Mouse (Mus musculus): ENCODE results near the gene Ece1. TPM values are rescaled to one million over a fixed set of nuclear protein-coding genes. Genes with fewer than 3 reads are reported as not detected.

Gene Ece1
- polyA plus RNA-seq, 1 experiment from 2014 or later = 11.2 TPM

DNA sequence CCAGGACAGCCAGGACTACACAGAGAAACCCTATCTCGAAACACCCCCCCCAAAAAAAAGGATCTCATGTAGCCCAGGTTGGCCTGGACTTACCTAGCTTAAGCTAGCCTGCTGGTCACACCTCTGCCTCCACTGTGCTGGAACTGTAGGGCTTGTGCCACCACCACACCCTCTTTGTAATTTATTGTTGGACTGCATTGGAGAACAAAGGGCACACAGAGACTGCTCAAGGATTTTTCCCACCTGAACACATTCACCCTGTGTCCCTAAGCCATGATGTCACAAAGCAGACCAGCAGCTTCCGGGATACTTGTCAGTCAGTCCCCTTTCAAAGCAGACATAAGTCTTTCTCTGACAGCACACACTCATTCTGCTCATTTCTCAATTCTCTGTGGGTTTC lies 3.7 kb upstream of the Ece1 start:
- H3K4me2 ChIP-seq (replicated peaks) = no peak overlapping the region
- no peak for ATAC-seq (replicated peaks)
- no peak overlapping the region for H3K9ac ChIP-seq (replicated peaks)
- H3K4me3 ChIP-seq = no peak overlapping the region
- H3K27ac ChIP-seq (replicated peaks) = no peak overlapping the region
- H3K4me1 ChIP-seq = peaks cover 18% of the 10 kb centered on the region
- no peaks in the 10 kb centered on the region for H3K27me3 ChIP-seq
- no peaks in the 10 kb centered on the region for H3K36me3 ChIP-seq
- 74% methylated on average over 2 of the region's 2 CpGs for WGBS
- no peaks in the 10 kb centered on the region for H3K9me3 ChIP-seq

DNA sequence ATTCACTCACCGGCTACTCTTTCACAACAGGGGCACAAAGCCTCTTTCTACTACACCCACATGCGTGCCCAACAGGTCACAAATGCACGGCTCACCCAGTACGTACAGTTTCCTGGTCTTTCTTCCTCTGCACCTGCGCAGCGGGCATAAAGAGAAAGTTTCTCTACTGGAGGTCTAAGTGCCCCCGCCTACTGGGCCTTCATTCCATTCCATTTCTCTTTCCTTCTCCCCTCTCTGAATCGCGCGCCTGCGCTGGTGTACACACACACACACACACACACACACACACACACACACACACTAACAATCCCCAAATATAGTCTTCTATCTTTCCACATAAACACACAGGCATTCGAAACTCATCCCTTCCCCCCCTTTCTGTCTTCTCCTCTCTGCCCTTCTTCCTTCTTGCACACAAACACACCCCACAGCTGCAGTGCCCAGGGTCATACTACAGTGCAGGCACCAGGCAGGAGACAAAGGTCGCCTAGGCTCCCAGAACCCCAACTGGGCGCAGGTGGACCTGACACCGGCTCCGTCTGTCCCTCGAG lies 501 bp upstream of the Ece1 start:
- Histone ChIP-seq H3K4me1 (peaks cover 39% of the 10 kb centered on the region), H3K9me3 (no peaks in the 10 kb centered on the region), H3K9ac (replicated peaks) (peak overlapping the region; percentile 72), H3K36me3 (no peaks in the 10 kb centered on the region), H3K4me3 (peak overlapping the region; percentile 68), H3K27me3 (no peaks in the 10 kb centered on the region), H3K27ac (replicated peaks) (peak overlapping the region; percentile 55; the same call in 1 of the 2 replicates), H3K4me2 (replicated peaks) (peak overlapping the region; percentile 90)
- peak; percentile 74 for ATAC-seq (replicated peaks)
- 12% methylated on average over 16 of the region's 17 CpGs for WGBS

DNA sequence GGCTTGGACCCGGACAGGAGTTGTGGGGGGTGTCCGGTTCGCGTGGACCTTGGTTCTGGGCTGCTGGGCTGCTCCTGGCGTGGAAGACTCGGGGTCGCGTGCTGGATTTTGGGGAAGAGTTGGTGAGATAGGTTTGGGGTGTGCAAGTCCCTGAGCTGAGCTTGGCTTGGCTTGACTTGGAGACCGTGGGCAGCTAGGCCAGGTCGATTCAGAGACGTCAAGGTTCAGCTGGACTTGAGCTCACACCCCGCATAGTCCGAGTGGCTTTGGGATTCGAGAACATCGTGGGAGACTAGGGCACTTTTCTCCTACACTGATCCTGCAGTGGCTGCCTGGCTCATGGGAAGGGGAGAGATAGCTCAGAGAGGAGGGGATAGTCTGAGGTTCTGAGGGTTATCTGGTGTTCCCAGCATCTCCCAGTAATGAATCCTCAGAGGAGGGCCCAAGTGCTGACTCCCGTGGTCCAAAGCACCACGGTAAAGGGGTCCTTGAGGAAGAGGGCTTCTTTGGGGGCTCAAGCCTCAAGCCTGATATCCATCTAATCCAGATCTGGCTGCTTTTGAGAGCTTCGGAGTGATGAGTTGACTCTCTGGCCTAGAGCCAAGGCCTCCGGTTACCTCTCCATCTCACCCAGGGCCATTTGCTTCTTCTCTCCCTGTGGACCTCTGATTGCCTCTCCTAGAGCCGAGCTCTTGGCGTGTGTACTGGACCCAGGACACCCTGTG lies 641 bp downstream of the Ece1 start:
- Histone ChIP-seq H3K27me3 (no peaks in the 10 kb centered on the region), H3K4me2 (replicated peaks) (peak overlapping the region; percentile 90), H3K9ac (replicated peaks) (peak overlapping the region; percentile 72), H3K4me1 (peaks cover 50% of the 10 kb centered on the region), H3K27ac (replicated peaks) (no peak overlapping the region; the same call in 1 of the 2 replicates), H3K4me3 (peak overlapping the region; percentile 68), H3K9me3 (no peaks in the 10 kb centered on the region), H3K36me3 (no peaks in the 10 kb centered on the region)
- WGBS = 14% methylated on average over 21 of the region's 21 CpGs
- ATAC-seq (replicated peaks) = 0 out of 2 replicates have a peak, but pooled peaks have one; percentile 1

DNA sequence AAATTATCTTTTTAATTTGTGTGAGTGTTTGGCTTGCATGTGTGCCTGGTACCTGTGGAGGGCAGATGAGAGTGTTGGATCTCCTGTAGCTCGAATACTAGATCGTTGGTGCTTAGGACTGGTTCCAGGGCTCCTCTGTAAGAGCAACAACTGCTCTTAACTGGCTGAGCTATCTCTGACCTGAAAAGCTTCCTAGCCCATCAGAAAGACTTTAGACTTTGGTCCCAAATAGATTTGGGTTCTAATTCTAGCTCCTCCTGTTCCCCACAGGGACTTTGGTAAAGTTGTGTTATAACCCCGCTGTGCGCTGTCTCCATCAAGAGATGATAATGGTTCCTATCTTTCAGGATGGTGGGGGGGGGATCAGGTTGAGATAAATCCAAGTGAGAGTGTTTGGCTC lies 2.0 kb downstream of the Ece1 start:
- H3K36me3 ChIP-seq = no peaks in the 10 kb centered on the region
- no peak overlapping the region for H3K4me3 ChIP-seq
- H3K27me3 ChIP-seq = no peaks in the 10 kb centered on the region
- 88% methylated on average over 4 of the region's 4 CpGs for WGBS
- ATAC-seq (replicated peaks) = no peak
- no peak overlapping the region for H3K4me2 ChIP-seq (replicated peaks)
- H3K9ac ChIP-seq (replicated peaks) = no peak overlapping the region
- H3K4me1 ChIP-seq = peaks cover 50% of the 10 kb centered on the region
- no peaks in the 10 kb centered on the region for H3K9me3 ChIP-seq
- H3K27ac ChIP-seq (replicated peaks) = no peak overlapping the region

DNA sequence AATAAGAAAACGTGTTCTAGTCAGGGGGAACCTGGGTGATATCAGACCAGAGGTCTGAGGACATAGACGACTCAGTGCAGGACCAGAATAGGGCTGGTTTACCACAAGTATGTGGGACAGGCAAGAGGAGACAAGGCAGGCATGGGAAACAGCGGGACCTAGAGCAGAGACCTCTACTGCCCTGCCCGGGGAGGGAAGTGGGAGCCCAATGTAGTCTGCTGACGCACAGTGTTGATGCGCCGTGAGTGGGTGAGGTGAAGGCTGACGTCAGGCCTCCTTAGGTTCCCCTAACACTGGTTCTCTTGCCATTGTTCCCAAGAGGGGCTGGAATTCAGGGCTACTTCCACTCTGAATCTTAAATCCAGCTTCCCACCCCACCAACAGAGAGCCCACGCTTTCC lies 2.7 kb downstream of the Ece1 start:
- Histone ChIP-seq H3K4me2 (replicated peaks) (peak overlapping the region; percentile 16; the same call in 1 of the 2 replicates), H3K4me1 (peaks cover 56% of the 10 kb centered on the region), H3K27ac (replicated peaks) (no peak overlapping the region), H3K4me3 (no peak overlapping the region), H3K27me3 (no peaks in the 10 kb centered on the region), H3K9ac (replicated peaks) (no peak overlapping the region), H3K36me3 (no peaks in the 10 kb centered on the region), H3K9me3 (no peaks in the 10 kb centered on the region)
- no peak for ATAC-seq (replicated peaks)
- 53% methylated on average over 9 of the region's 9 CpGs for WGBS

DNA sequence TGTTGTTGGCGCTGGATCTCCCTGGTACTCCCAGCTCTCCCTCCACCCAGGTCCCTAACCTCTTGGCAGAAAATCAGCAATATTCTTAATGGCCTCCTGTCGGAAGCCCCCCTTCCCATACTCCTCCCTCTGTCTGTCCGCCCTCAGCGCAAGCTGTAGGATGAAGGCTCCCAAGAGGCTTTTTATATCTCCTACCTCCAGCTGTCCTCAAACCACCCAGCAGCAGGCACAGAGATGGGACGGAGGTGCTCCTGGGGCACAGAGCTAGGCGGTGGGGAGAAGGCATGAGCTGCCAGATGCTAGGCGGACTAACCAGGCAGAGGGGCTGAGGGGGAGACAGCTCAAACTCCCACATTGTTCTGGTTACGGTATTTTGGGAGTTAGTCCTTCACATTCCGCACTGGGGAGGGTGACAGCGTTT lies 3.2 kb downstream of the Ece1 start:
- no peak overlapping the region for H3K9ac ChIP-seq (replicated peaks)
- peak overlapping the region; percentile 16; the same call in 1 of the 2 replicates for H3K4me2 ChIP-seq (replicated peaks)
- WGBS = 50% methylated on average over 10 of the region's 10 CpGs
- peaks cover 61% of the 10 kb centered on the region for H3K4me1 ChIP-seq
- H3K4me3 ChIP-seq = no peak overlapping the region
- H3K9me3 ChIP-seq = no peaks in the 10 kb centered on the region
- no peaks in the 10 kb centered on the region for H3K27me3 ChIP-seq
- no peaks in the 10 kb centered on the region for H3K36me3 ChIP-seq
- no peak for ATAC-seq (replicated peaks)
- H3K27ac ChIP-seq (replicated peaks) = no peak overlapping the region

DNA sequence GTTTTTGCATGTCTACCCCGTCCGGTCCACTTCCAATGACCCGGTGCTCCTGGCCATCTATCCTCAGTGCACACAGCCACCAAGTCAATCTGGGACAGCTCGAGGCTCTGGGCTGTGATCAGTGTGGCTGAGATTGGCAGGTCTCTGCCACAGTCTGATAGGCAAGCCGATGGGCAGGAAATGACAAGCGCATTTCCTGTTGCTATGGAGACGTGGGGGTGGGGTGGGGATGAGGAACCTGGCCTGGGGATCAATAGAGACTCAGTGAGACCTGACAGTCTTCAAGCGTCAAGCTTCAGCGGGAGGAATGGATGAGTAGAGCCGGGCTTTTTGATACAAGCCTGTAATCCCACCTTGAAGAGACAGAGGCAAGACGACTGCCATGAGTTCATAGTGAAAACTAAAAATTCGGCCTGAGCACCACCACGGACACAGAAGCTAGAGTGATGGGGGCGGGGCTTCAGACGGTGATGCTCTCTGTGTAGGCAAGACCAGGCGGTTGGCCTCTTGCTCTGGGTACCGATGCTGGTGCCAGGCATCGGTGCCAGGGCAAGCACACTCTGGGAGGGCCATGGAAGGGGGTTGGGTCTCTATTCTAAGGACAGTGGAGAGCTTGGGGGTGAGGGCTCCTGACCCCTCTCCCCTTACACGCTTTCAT lies 4.3 kb downstream of the Ece1 start:
- H3K27ac ChIP-seq (replicated peaks) = no peak overlapping the region
- 0 out of 2 replicates have a peak overlapping the region, but pooled peaks have one; percentile 12 for H3K4me2 ChIP-seq (replicated peaks)
- no peak for ATAC-seq (replicated peaks)
- H3K4me1 ChIP-seq = peaks cover 62% of the 10 kb centered on the region
- no peak overlapping the region for H3K9ac ChIP-seq (replicated peaks)
- 44% methylated on average over 19 of the region's 19 CpGs for WGBS
- H3K4me3 ChIP-seq = no peak overlapping the region
- no peaks in the 10 kb centered on the region for H3K9me3 ChIP-seq
- H3K27me3 ChIP-seq = no peaks in the 10 kb centered on the region
- H3K36me3 ChIP-seq = no peaks in the 10 kb centered on the region

DNA sequence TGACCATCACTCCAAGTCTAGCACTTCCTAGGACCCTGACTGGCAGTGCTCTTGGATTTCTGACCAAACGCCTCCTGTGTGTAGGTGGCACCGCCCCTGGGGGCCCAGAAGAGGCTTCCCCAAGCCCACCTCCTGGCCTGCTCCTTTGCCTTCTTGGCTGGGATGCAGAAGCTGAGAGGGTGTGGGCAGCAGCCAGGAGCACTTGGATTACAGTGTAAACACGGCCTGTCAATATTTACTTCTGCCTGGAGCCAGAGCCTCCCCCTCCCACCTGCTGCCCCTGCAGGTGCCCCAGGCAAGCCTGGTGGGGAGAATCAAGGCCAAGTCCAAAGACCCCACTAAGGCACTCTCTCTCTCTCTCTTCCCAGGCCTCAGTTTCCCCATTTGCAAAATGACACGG lies 5.2 kb downstream of the Ece1 start:
- H3K9me3 ChIP-seq = no peaks in the 10 kb centered on the region
- no peak overlapping the region for H3K27ac ChIP-seq (replicated peaks)
- no peaks in the 10 kb centered on the region for H3K27me3 ChIP-seq
- no peak for ATAC-seq (replicated peaks)
- H3K4me1 ChIP-seq = peaks cover 56% of the 10 kb centered on the region
- H3K9ac ChIP-seq (replicated peaks) = no peak overlapping the region
- 70% methylated on average over 4 of the region's 4 CpGs for WGBS
- no peaks in the 10 kb centered on the region for H3K36me3 ChIP-seq
- no peak overlapping the region for H3K4me2 ChIP-seq (replicated peaks)
- H3K4me3 ChIP-seq = no peak overlapping the region

DNA sequence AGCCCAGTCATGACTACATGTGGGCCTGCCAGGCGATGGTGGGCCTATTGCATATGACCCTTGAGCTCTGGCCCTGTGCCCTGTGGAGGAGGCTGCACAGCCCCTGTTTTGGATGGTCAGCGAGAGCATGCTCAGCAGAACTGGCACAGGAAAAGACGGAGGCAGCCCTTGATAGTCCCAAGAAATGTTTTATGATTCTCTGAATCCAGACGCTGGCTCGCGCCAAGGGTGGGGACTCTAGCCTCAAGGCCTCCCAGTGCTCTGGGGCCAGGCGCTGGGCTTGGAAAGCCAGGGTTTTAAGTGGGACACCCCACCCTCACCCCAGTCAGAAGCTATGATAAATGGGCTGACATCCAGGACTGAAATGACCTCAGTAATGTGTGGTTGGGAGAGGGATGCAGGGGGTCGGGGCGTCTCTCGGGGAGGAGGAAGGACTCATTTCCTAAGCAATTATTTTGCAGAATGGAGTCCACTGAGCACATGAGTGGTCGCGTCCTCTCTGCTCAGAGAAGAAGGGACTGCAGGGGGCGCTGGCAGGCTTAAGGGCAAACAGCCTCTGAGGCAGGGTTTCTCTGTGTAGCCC lies 5.7 kb downstream of the Ece1 start:
- Histone ChIP-seq H3K9ac (replicated peaks) (no peak overlapping the region), H3K36me3 (no peaks in the 10 kb centered on the region), H3K4me1 (peaks cover 51% of the 10 kb centered on the region), H3K4me2 (replicated peaks) (no peak overlapping the region), H3K27me3 (no peaks in the 10 kb centered on the region), H3K9me3 (no peaks in the 10 kb centered on the region), H3K27ac (replicated peaks) (no peak overlapping the region), H3K4me3 (no peak overlapping the region)
- 78% methylated on average over 13 of the region's 13 CpGs for WGBS
- no peak for ATAC-seq (replicated peaks)

DNA sequence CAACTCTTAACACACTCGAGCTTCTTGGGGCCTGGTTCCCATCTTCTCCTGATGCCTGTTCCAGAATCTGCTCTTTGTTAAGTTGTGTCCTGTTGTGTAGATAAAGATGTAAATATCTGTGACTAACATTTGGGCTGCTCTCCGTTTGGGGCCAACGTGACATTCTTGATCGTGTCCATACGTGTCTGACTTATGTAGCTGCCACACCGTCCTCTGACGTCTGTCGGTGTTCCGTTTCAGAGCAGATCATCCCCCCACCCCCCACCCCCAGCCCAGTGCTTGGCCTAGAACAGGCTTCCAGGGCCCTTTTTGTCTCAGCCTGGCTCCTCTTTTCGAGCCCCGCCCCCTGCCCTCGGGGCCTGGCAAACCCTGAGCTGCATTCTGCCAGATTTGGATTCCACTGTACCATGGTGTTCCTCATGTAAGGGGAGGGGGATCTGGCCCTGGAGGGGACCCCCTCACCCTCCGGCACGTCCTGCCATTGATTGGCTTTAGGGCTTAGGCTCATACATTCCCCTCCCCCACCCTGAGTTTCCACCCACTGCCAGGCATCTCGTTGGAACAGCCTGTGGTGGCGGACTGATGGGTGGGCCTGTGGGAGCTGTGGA lies 7.7 kb downstream of the Ece1 start:
- H3K4me1 ChIP-seq = peaks cover 44% of the 10 kb centered on the region
- no peaks in the 10 kb centered on the region for H3K27me3 ChIP-seq
- no peaks in the 10 kb centered on the region for H3K9me3 ChIP-seq
- H3K4me3 ChIP-seq = no peak overlapping the region
- no peaks in the 10 kb centered on the region for H3K36me3 ChIP-seq
- WGBS = 29% methylated on average over 16 of the region's 16 CpGs
- H3K27ac ChIP-seq (replicated peaks) = no peak overlapping the region
- H3K4me2 ChIP-seq (replicated peaks) = no peak overlapping the region; the same call in 1 of the 2 replicates
- 0 out of 2 replicates have a peak, but pooled peaks have one; percentile 26 for ATAC-seq (replicated peaks)
- no peak overlapping the region for H3K9ac ChIP-seq (replicated peaks)

DNA sequence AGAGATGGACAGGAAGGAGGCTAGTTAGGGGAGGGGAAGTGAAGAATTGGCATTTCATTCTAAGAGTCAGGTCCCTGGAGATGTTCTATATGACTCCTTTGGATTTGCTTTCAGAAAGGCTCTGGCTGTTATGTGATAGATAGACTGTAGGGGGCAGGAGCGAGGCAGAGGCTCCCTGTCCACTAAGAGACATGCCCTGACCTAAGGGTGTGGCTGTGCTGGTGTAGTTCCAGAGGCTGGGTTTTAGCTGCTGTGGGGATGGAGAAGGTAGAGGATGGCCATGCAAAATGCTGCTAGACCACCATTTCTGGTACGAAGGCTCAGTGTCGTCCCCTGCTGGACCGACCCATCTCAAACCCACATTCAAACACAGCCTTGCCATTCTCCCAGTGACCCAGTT lies 8.9 kb downstream of the Ece1 start:
- Histone ChIP-seq H3K27me3 (no peaks in the 10 kb centered on the region), H3K27ac (replicated peaks) (no peak overlapping the region), H3K9me3 (no peaks in the 10 kb centered on the region), H3K4me1 (peaks cover 39% of the 10 kb centered on the region), H3K36me3 (no peaks in the 10 kb centered on the region), H3K9ac (replicated peaks) (no peak overlapping the region), H3K4me3 (no peak overlapping the region), H3K4me2 (replicated peaks) (no peak overlapping the region)
- no peak for ATAC-seq (replicated peaks)
- 81% methylated on average over 4 of the region's 4 CpGs for WGBS

DNA sequence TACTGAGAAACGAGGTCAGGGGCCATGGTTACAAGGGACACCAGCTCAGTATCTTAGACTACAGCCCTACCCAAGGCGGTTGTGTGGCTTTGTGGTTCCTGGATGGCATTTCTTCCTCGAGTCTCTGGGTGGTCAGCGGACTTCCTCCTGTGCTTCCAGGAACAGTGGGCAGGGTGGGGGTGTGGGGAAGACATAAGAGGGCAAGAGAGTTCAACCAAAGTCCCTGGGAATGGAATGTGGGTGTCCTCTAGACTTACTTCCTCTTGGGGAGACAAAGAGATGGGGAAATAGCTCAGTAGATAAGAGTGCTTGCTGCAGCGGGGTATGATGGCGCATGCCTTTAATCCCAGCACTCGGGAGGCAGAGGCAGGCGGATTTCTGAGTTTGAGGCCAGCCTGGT lies 9.4 kb downstream of the Ece1 start:
- no peak overlapping the region for H3K9ac ChIP-seq (replicated peaks)
- H3K4me3 ChIP-seq = no peak overlapping the region
- no peaks in the 10 kb centered on the region for H3K36me3 ChIP-seq
- peaks cover 35% of the 10 kb centered on the region for H3K4me1 ChIP-seq
- no peak for ATAC-seq (replicated peaks)
- H3K9me3 ChIP-seq = no peaks in the 10 kb centered on the region
- 95% methylated on average over 8 of the region's 8 CpGs for WGBS
- no peak overlapping the region for H3K4me2 ChIP-seq (replicated peaks)
- no peaks in the 10 kb centered on the region for H3K27me3 ChIP-seq
- no peak overlapping the region for H3K27ac ChIP-seq (replicated peaks)

Data from forebrain, embryonic 15.5 days (tissue).